Mouse (Mus musculus) CD4-positive, CD25-positive, alpha-beta regulatory T cell, adult 9 weeks (primary cell): ENCODE measurements around the gene Tube1. TPM values are rescaled to one million over a fixed set of nuclear protein-coding genes. Genes with fewer than 3 reads are reported as not detected.

Experiments used
- polyA plus RNA-seq: library from polyadenylated mRNA; unstranded; fragments of 100-300 nt; shearing (Covaris generic); gene quantifications from one replicate; pipeline ENCODE4 v1.2.1, GENCODE M21; 2017

Tube1 gene
- polyA plus RNA-seq, result 7.4 TPM

GRCm38 (mm10) chr10:39133462-39134310 lies at the start of gene Tube1, which contains the start of gene Fam229b:
Tube1 (plus strand) TSS chr10:39133976.
Fam229b (minus strand) TSS chr10:39133914.

DNA sequence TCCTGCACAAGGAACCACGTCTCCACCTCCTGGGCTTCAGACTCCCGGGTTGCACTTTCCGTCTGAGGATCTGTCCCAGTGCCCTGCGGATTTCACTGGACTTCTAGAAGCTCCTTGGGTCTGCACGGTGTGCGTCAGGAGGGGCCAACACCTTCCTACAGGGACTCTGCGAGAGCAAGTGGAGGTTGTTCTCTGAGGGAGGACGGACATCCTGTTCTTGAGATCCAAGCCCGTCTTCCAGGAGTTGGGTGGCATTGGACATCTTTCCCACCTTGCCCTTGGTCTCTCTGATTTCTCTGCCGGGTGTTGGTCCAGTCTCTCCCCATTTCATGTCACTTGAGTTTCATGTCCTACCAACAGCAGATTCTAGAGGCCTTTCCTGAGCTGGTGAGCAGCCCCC lies 29.9 kb downstream of the Tube1 start, which contains the start of gene Ccn6:
TSS of gene Ccn6 (minus strand) at position 101 of the 400 bp plus-strand sequence.

Other genes starting within 250 kb of the Tube1 start
- 0.25 TPM for gene Lama4, start 168.5 kb upstream of the Tube1 start, polyA plus RNA-seq
- gene Fam229b, start 62 bp upstream of the Tube1 start, polyA plus RNA-seq, result 1.3 TPM
- not detected for gene Ccn6, start 29.8 kb downstream of the Tube1 start, polyA plus RNA-seq
- 42.9 TPM for gene Fyn, start 234.9 kb downstream of the Tube1 start, polyA plus RNA-seq